Mouse (Mus musculus) testis, adult 10 weeks (tissue): ENCODE measurements around the gene Car12. TPM values are rescaled to one million over a fixed set of nuclear protein-coding genes. Genes with fewer than 3 reads are reported as not detected.

Source experiments
- polyA plus RNA-seq: library from polyadenylated mRNA; stranded (reverse); fragments of 350-450 nt; fragmentation: Illumina TruSeq; extraction: RNeasy Lipid Tissue Mini Kit (QIAGEN cat#74804); gene quantifications from one replicate; pipeline ENCODE4 v1.2.3, GENCODE M21; 2014; ENCODE audit warnings: low read depth, low replicate concordance

The Car12 gene
- polyA plus RNA-seq, result 0.67 TPM

DNA sequence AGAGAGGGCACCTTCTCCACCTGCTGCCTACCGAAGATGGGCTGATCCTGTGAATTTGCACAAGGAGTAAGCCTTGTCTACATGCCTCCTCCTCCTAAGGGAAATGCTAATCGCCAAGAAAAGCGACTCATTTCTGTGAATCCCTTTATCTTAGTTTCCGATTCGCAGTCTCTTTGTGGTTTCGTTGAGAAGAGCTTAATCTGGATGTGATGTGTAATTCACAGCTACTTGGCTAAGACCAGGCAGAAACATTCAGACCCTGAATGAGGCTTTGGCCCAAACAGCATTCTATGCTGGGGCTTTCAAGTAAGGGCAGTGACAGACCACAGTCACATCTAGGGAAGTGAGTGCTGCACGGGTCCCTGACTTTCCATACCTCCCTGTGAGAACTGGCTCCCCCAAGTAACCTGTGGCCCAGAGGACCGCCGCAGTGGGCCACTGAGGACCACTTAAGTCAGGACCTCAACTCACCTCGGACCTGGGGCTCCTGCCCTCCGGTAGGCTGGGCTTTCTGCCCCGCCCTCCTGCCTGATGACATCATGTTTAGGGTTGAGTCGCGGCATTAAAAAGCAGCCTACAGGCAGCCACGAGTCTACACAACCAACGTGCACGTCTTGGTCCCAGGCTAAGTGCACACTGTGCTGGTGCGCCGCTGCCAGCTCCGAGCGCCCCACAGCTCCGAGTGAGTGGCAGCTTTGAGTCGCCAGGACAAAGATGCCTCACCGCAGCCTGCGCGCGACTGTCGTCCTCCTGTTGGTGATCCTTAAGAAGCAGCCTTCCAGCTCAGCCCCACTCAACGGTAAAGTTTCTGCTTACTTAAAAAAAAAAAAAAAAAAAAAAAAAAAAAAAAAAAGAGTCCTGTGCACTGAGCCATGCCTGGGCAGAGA lies at the start of gene Car12:
Gene Car12, plus strand, starts transcription at position 552 of the 887 bp plus-strand sequence.

DNA sequence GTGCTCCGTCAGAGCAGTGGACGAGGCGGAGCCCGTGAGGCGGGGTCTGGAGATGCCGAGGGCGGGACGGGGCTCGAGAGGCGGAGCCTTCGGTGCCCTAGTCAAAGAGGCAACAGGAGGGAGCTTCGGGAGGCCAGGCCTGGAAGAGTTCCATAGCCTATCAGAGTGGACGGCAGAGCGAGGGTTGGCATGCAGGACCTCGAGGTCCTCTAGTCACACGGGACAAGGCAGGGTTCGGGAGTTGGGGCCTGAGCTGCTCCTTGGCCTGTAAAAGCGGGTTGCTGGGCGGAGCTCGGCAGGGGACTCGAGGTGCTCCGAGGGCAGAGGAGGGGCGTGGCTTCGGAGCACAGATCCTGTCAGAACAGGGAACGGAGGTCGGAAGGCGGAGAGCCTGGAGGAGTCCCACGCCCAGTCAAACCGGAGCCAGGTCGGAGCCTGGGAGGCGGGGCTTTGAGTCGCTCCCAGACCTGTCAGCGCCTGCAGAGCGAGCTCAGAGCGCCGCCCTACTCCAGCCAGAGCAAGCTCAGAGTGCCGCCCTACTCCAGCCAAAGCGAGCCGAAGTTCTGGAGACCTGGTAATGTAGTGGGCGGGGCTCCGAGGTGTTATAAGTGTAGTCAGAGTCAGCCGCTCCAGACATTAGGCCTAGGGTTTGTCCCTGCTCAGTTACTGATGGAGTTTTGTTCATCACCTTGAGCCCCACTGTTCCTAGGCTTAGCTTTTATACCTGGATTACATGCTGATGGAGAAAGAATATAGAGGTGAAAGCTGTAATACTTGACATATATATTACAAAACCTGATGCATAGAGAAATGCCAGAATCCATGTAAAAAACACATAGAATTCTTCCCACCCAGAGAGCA lies 82.2 kb downstream of the Car12 start, which contains the start of gene Aph1b:
Gene Aph1b, minus strand, starts transcription at position 27 of the 861 bp plus-strand sequence.

DNA sequence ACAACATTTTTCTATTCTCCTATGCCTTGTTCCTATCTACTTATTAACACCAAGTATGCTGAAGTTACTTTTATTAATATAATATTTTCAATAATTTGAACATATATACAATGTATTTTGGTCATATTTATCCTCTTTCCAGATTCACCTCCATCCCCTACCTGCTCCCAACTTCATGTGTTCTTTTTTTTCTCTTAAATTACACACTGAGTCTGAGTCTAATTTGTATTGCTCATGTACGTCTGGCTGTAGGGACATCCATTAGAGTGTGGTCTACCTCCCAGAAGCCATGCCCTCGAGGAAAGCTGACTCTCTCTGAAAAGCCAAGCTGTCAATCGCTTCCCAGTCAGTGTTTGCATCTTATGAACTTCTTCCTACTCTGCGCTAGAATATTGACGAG lies 83.3 kb downstream of the Car12 start, which contains the start of gene Gm10647:
Gene Gm10647, plus strand, starts transcription at position 301 of the 400 bp plus-strand sequence.

Other genes with a start within 250 kb of the Car12 start
- gene Fbxl22, start 199.1 kb upstream of the Car12 start, polyA plus RNA-seq, result 0.21 TPM
- gene Usp3, start 120.5 kb upstream of the Car12 start, polyA plus RNA-seq, result 56.3 TPM
- gene Aph1b, start 81.8 kb downstream of the Car12 start, polyA plus RNA-seq, result 4.3 TPM
- 0.57 TPM for gene Gm10647, start 83.4 kb downstream of the Car12 start, polyA plus RNA-seq
- 11.4 TPM for gene Aph1c, start 121.0 kb downstream of the Car12 start, polyA plus RNA-seq
- gene Rab8b, start 206.0 kb downstream of the Car12 start, polyA plus RNA-seq, result 36.8 TPM
- gene Rps27l, start 232.4 kb downstream of the Car12 start, polyA plus RNA-seq, result 251 TPM